Mouse (Mus musculus) cerebellum, adult 2 months (tissue): ENCODE measurements around the gene Nos1. TPM values are rescaled to one million over a fixed set of nuclear protein-coding genes. Genes with fewer than 3 reads are reported as not detected.

Experiments used
- DNase-seq, 2 experiments: peaks; one replicate each; pipeline ENCODE4 v3.0.0; 2021
- H3K27ac ChIP-seq: fragments of 200-500 bp; 2 replicates; pipeline ENCODE4 v1.5.1; 2012; ENCODE audit warnings: low read length, control low read depth, inconsistent platforms; ENCODE audit not compliant: insufficient read depth
- H3K27me3 ChIP-seq: fragments of 200-500 bp; 2 replicates; pipeline ENCODE4 v1.6.1; 2012; ENCODE audit warnings: inconsistent platforms, mild to moderate bottlenecking, low read length, moderate library complexity; ENCODE audit not compliant: control insufficient read depth, insufficient read depth
- H3K4me1 ChIP-seq: fragments of 200-500 bp; 2 replicates; pipeline ENCODE4 v1.6.1; 2011; ENCODE audit warnings: low read length; ENCODE audit not compliant: control insufficient read depth, insufficient read depth
- H3K4me3 ChIP-seq: fragments of 200-500 bp; replicated peaks from 2 replicates; pipeline ENCODE3; 2011; ENCODE audit warnings: mild to moderate bottlenecking, low read depth, low read length, control low read depth; ENCODE audit not compliant: insufficient read depth
- CTCF ChIP-seq: fragments of 200-500 bp; IDR thresholded peaks from 2 replicates; pipeline ENCODE4 v1.5.1; 2011; ENCODE audit warnings: low read depth, mild to moderate bottlenecking, control low read depth, low read length, moderate library complexity, borderline replicate concordance; ENCODE audit not compliant: insufficient read depth
- POLR2A ChIP-seq: fragments of 200-500 bp; IDR thresholded peaks from 2 replicates; pipeline ENCODE4 v1.6.1; 2011; ENCODE audit warnings: low read length, control low read depth, borderline replicate concordance; ENCODE audit not compliant: insufficient read depth
- WGBS: fragments of 180-500 bp; shearing (Covaris S2); methylation state at CpG from one replicate; pipeline ENCODE4 v1.1.7; 2018; 5-methylcytosine and 5-hydroxymethylcytosine counted together
- polyA plus RNA-seq: library from polyadenylated mRNA; depleted of rRNA; stranded (reverse); fragments of >200 nt; gene quantifications from 2 replicates; pipeline ENCODE4 v1.2.3, GENCODE M21; 2012

The Nos1 gene
- polyA plus RNA-seq, 1 experiment = 28.0 TPM

DNA sequence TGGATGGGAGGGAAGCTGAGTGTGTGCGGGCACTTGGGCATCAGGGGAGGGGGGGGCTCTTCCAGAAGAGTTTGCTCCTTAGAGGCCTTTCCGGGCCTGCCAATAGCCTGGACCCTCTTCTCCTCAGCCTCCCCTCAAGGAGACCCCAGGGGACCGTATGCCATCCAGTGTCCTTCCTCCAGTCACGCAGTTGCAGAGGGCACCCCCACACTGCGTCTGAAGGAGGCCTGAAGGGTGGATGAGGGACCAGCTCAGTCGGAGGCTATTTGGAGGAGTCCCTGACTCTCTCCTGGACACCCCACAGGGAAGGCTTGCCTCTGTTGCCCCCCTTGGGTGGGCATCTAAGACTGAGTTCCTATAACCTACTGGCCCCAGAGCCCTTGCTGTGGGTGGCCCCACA is 346 bp downstream of the Nos1 start:
- WGBS = 71% methylated on average over 6 of the region's 6 CpGs
- no peak overlapping the region for H3K27ac ChIP-seq
- no peaks in the 10 kb centered on the region for H3K27me3 ChIP-seq
- peaks cover 2% of the 10 kb centered on the region; the same call in 1 of the 2 replicates for H3K4me1 ChIP-seq
- TF ChIP-seq CTCF (no peak), POLR2A (no peak)
- no peak overlapping the region for H3K4me3 ChIP-seq
- DNase-seq = no peak

- 57% methylated on average over 6 of the region's 6 CpGs for WGBS
- no peak for DNase-seq
- no peak for TF ChIP-seq POLR2A
- no peak for TF ChIP-seq CTCF
- Histone ChIP-seq H3K27ac (no peak overlapping the region), H3K27me3 (no peaks in the 10 kb centered on the region), H3K4me3 (no peak overlapping the region), H3K4me1 (no peaks in the 10 kb centered on the region)
Measured at GRCm38 (mm10) chr5:117790071-117790470, 9.2 kb downstream of the Nos1 start.

DNA sequence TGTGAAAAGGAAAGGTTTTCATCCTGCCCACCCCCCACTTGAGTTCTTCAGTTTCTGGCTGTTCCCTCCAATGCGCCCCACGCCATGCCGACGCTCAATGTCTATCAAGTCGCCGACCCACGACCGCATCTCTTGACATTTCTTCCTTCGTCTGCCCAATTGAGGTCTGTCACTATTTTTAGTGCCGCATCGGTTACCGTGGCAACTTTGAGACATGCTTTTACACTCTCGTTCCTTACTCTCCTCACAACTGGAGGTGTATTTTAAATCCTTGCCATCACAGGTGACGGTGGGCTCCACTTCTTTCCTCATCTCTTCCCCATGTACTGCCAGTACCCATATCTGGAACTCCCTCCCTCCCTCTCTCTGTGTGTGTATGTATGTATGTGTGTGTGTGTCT is 11.0 kb downstream of the Nos1 start:
- no peaks in the 10 kb centered on the region for H3K27me3 ChIP-seq
- H3K4me1 ChIP-seq = no peaks in the 10 kb centered on the region
- WGBS = 46% methylated on average over 14 of the region's 14 CpGs
- H3K27ac ChIP-seq = no peak overlapping the region
- H3K4me3 ChIP-seq = no peak overlapping the region
- TF ChIP-seq CTCF = no peak
- no peak for TF ChIP-seq POLR2A
- no peak for DNase-seq

- WGBS = 86% methylated on average over 9 of the region's 9 CpGs
Measured at GRCm38 (mm10) chr5:117800849-117801248, 20.0 kb downstream of the Nos1 start.

DNA sequence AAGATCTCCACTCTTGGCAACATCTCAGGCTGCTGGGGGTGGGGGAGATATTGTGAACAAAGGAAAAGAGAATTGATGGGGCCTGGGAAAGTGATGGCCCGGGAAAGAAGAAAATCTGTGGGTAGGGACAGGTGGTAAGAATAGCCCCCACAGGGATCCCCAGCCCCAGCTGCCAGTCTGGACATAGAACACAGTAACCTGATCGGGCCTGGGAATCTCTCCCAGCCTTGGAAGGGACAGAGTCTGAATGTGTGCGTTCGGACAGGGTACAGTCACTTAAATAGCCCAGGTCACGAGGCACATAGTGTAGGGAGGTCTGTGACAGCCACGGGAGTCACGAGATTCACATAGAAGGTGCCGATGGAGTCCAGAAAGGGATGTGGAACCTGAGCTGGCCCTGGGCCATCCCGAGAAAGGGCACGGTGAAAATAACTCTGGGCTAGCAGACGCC is 21.3 kb downstream of the Nos1 start:
- Histone ChIP-seq H3K4me1 (no peaks in the 10 kb centered on the region), H3K27me3 (no peaks in the 10 kb centered on the region), H3K4me3 (no peak overlapping the region), H3K27ac (no peak overlapping the region)
- TF ChIP-seq POLR2A (no peak), CTCF (no peak)
- 19% methylated on average over 11 of the region's 11 CpGs for WGBS
- DNase-seq = peak; percentile 30 to 33

More at GRCm38 (mm10) chr5:117800849-117801248, 20.0 kb downstream of the Nos1 start:
- Histone ChIP-seq H3K4me1 (no peaks in the 10 kb centered on the region), H3K27me3 (no peaks in the 10 kb centered on the region), H3K4me3 (no peak overlapping the region), H3K27ac (no peak overlapping the region)
- DNase-seq = no peak
- TF ChIP-seq CTCF (no peak), POLR2A (no peak)

DNA sequence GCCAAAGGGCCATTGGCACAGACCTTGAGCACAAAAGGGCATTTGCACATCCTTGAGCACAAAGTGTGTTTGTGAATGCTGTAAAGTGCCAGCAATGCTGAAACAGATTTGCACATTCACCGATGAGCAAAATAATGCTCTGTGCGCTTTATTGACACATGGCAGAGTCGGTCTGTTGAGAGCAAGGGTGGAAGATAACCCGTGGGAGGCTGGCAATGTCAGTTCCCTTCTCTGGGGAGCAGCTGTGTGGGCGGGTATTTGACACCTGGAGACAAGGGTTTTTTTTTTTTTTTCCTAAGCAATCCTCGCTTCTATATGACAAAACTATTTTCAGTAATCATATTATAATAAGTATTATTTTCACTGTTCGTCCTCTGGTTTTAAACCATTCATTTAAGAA is 22.7 kb downstream of the Nos1 start:
- no peak overlapping the region for H3K27ac ChIP-seq
- 58% methylated on average over 7 of the region's 7 CpGs for WGBS
- no peak for TF ChIP-seq CTCF
- no peak for TF ChIP-seq POLR2A
- no peaks in the 10 kb centered on the region for H3K27me3 ChIP-seq
- no peak for DNase-seq
- no peak overlapping the region for H3K4me3 ChIP-seq
- no peaks in the 10 kb centered on the region for H3K4me1 ChIP-seq

- DNase-seq = no peak
- H3K4me1 ChIP-seq = no peaks in the 10 kb centered on the region
- H3K27ac ChIP-seq = no peak overlapping the region
- H3K4me3 ChIP-seq = no peak overlapping the region
- WGBS = 79% methylated on average over 7 of the region's 7 CpGs
- TF ChIP-seq POLR2A = no peak
- TF ChIP-seq CTCF = no peak
- no peaks in the 10 kb centered on the region for H3K27me3 ChIP-seq
Measured at GRCm38 (mm10) chr5:117810930-117811329, 30.1 kb downstream of the Nos1 start.

- Histone ChIP-seq H3K27ac (no peak overlapping the region), H3K4me1 (no peaks in the 10 kb centered on the region), H3K27me3 (no peaks in the 10 kb centered on the region), H3K4me3 (no peak overlapping the region)
- WGBS = 38% methylated on average over 6 of the region's 6 CpGs
- no peak for DNase-seq
- no peak for TF ChIP-seq CTCF
Measured at GRCm38 (mm10) chr5:117818800-117819199, 38.0 kb downstream of the Nos1 start.
